Mouse (Mus musculus) spleen, postnatal 14 days (tissue): ENCODE results near the gene Tada3.

Experiments
- DNase-seq, 2 experiments: peaks; one replicate each; pipeline ENCODE4 v3.0.0; 2021 to 2022; ENCODE audit warnings: low spot score in 2 of 2

The Tada3 gene

DNA sequence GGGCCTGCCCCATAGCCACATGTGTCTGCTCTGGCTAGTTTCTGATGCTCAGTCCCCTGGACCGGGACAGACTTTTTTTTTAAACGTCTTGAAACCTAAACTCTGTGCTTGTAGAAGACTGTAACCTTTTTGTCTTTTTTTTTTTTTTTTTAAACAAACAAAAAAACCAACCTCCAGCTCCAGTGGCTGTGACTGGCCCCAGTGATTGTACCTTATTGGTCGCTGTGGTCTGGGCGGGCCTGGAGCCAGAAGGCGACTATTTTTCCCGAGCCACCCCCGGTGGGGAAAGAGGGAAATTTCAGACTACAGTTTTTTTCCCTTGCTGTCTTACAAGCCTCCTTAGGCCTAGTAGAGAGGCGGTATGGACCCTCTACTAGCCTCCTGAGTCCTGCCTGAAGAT is 11.3 kb upstream of the Tada3 start, which contains the start of gene Ttll3:
Gene Ttll3 (plus strand): TSS at position 301 of the 400 bp plus-strand sequence.
- DNase-seq, result no peak

GRCm38 (mm10) chr6:113386025-113386424 is 8.3 kb upstream of the Tada3 start:
- DNase-seq, result no peak

DNA sequence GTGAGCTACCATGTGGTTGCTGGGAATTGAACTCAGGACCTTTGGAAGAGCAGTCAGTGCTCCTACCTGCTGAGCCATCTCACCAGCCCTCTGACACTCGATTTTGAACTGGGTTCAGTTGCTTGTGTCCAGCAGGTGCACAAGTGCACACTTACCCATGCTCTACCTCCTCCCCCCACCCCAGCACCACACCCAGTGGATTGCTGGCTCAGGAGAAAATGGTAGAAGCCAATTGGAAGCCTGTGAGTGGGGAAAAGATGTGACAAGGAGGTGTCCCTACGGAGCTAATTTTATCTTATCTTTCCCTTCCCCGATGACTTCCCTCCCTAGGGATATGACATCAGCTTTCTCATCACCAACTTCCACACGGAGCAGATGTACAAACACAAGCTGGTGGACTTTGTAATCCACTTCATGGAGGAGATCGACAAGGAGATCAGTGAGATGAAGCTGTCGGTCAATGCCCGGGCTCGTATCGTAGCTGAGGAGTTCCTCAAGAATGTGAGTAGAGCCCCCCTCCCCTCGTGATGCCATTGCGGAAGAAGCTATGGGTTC is 7.6 kb upstream of the Tada3 start:
- no peak for DNase-seq

DNA sequence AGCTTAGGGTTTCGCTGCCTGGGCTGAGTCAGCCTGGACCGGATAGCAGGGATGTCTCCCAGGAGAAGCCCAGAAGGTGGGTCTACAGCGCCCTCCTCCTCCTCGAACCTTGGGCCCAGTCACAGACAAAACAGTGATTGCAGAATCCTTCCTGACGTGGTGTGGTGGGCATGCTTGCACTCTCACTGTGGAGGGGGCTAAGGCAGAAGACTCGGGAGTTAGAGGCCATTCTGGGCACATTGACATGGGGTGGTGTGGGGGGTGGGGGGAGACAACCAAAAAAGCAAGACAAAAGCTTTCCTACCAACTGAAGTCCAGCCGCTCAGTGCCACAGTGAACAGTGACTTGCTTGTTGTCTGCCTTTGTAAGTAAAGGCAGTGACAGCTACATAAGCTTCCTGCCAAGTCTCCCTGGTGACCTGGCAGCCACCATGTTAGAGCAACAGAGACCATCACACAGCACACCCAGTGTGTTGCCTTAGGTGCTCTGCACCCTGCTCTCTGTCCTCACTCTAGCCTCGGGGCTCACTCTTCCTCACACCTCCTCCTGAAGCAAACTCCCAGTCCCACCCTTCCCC is 6.8 kb upstream of the Tada3 start:
- no peak for DNase-seq

DNA sequence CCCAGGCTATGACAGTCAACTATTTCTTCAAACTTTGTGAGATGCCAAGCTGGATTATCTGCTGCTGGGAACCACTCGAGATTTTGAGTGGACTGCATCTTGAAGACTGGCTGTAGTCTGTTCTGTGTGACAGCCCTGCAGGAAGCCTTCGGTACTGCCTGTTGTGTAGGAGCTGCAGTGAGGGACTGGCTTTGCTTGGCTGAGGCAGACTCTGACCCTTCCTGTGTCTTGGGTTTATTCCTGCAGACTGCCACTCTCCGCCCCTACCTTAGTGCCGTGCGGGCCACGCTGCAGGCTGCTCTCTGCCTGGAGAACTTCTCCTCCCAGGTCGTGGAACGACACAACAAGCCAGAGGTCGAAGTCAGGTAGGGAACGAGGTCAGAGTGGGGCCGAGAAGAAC is 2.8 kb upstream of the Tada3 start:
- no peak for DNase-seq

GRCm38 (mm10) chr6:113379246-113379645 is 1.6 kb upstream of the Tada3 start:
- DNase-seq, result no peak

DNA sequence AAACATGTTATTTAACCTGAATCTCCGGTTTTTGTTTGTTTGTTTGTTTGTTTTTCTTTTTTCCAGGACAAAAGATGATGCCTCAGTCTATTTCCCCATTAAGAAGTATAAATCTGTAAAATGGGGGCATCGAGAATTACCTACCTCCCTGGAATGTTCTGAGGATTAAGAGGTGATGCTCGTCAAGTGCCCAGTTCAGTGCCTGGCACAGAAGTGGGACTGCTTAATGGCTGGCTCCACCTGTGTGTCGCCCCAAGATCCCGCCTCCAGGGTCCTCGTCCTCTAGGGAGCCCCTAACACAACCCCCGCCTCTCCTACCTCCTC is 549 bp downstream of the Tada3 start:
- no peak for DNase-seq

GRCm38 (mm10) chr6:113373491-113373890 is 4.2 kb downstream of the Tada3 start:
- DNase-seq, result no peak

GRCm38 (mm10) chr6:113370194-113370929 is 7.3 kb downstream of the Tada3 start:
- no peak for DNase-seq

DNA sequence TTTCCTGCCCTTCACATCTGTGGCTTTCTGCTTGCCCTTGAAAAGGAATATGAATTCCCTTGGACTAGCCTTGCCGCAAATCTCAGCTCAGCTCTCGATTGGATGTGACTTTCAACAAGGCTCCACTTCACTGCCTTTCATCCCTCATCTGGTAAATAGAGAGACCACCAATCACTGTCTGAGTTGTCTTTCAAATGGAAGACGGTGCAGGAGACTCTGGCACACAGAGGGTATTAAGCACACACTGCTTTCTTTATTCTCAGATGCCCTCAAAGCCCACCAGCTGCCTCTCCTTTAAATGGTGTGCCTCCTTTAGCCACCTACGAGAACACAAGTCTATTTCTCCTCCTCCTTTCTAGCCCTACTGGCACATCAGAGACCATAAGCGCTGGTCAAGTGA is 9.1 kb downstream of the Tada3 start:
- DNase-seq, result no peak

DNA sequence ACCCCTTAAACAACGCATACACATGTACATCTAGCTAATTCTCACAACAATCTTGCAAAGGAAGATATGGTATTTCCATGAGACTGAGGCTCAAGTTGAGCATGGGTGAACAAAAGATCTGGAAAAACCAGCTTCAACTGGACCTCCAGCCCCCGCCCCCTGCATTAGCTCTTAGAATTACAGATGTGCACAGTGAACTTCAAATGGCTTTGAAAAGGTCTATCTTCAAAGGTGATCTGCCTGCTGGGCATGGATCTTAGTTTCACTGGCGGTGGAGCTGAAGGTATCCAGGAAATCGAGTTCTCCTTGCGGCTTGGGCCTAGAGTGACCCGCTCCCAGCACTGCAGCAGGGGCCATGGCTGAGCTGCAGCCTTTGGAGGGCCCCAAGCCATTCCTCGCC is 9.6 kb downstream of the Tada3 start:
- no peak for DNase-seq

GRCm38 (mm10) chr6:113367574-113367973 is 10.1 kb downstream of the Tada3 start:
- no peak for DNase-seq

GRCm38 (mm10) chr6:113366639-113367038 is 11.0 kb downstream of the Tada3 start:
- DNase-seq, result no peak

DNA sequence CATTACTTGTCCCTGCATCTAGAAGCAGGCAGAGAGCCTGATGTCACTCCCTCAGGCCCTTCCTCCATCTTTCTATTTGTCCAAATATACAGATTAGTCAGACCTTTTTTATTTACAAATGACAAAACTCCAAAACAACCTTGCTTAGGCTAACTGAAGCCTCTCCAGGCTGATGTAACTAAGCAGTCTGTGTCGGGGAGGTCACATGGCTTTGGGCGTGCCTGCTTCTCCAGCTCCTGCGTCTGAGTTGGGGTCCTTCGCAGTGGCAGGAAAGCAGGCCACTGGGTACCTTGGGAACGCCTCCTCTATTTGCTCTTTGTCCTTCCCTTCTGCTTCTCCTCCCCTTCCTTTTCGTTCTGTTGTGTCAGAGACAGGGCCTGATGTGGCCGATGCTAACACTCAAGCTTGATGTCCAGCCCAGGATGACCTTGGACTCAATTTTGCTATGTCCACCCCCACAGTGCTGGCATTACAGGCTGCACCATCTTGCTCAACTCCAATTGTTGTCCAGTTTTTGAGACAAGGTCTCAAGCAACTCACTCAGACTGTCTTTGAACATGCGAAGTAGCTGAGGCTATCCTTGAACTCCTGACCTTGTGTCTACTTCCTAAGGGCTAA is 13.1 kb downstream of the Tada3 start:
- DNase-seq, result no peak

DNA sequence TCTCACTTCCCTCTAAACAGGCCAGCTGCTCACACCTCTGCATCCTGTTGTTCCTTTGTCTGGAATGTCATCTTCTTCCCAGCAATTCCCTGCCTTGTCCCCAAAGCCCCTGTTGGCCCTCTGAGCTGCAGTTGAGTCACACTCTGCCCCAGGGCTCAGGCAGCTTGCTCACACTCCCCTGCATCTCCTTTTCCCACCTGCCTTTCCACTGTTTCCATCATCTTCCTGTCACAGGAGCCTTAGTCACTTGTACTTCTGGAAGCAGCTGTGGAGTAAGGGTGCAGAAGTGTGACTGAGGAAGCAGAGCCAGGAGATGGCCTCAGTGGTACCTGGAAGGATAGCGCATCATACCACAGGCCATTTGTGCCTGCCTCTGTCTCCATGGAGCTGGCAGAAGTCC is 15.4 kb downstream of the Tada3 start:
- no peak for DNase-seq

- no peak for DNase-seq
Measured at GRCm38 (mm10) chr6:113361476-113361875, 16.2 kb downstream of the Tada3 start.

GRCm38 (mm10) chr6:113353696-113354095 is 24.0 kb downstream of the Tada3 start:
- DNase-seq, result no peak

- DNase-seq, result no peak
Measured at GRCm38 (mm10) chr6:113352820-113353219, 24.9 kb downstream of the Tada3 start.

DNA sequence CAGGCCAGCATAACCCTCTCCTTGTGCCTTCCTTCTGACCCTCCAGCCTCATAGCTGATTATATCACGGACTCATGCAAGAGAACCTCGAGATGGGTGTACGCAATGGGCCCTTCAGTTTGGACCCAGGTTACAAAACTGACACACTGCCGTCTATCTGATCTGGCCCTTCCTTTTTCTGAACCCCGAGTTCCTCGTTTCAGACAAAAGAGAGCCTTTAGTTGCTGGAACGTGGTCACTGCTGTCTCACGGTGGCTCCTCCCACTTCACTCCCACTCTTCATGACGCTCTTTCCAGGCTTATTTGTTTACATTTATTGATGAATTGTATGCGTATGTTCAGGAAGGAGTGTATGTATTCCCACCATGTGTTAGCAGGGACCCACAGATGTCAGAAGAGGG is 26.0 kb downstream of the Tada3 start:
- no peak for DNase-seq

DNA sequence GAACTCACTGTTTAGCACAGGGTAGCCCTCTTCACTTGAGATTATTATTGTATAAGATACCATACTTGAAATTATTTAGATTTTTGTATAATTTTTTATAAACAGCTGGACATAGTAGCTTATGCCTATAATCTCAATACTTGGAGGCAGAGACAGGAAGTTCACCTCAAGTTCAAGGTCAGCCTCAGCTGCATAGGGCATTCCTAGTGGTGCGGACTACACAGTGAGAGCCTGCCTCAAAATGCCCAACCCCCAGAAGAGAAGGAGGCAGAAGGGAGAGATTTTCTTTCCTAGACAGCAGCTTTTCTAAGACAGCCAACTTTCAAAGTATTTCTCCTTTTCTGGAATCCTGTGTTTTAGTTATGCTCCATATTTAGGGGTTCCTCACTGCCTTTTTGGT is 26.5 kb downstream of the Tada3 start:
- no peak for DNase-seq

DNA sequence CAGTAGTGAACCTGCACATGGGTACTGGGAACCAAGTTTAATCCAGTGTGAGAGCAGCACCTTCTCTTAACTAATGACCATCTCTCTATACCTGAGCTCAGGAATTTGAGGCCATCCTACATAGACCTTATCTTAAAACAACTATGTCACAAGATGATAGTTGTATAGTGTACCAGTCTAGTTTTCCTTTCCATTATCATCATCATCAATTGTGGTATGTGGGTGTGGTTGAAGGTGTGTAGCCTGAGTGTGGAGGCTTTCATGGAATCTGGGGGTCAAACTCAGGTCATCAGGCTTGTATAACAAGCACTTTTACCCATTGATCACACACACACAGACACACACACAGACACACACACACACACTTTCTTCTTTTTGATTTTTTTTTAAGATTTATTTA is 27.1 kb downstream of the Tada3 start:
- no peak for DNase-seq

GRCm38 (mm10) chr6:113346897-113347296 is 30.8 kb downstream of the Tada3 start:
- DNase-seq, result no peak

GRCm38 (mm10) chr6:113344321-113344720 is 33.4 kb downstream of the Tada3 start:
- DNase-seq, result no peak
